Comparison of ENCODE assay signal across 9 mouse cellular contexts in genomic region chr3:138558529-138558928, GRCm38 (mm10). TPM values are rescaled to one million over a fixed set of nuclear protein-coding genes. Genes with fewer than 3 reads are reported as not detected.
DNase-seq lines count a peak whose midpoint lies in the region; ATAC-seq and TF ChIP-seq lines count a peak whose summit lies in the region.
"Had no signal": no experiment of that assay in that cellular context is flagged by ENCODE, and none has a peak within 500 bp of the region (broad histone marks: within the 10 kb centered on the region; RNA-seq: fewer than 3 reads in every experiment).

No protein-coding gene starts in this region.

- H3K27me3 ChIP-seq in lung, embryonic 14.5 days (ENCODE audit: insufficient read depth, low read length) = no peaks in the 10 kb centered on the region
- no peaks in the 10 kb centered on the region for H3K27me3 ChIP-seq in hindbrain, embryonic 13.5 days
- no peaks in the 10 kb centered on the region for H3K27me3 ChIP-seq in neural tube, embryonic 12.5 days (replicated peaks)
- H3K27me3 ChIP-seq: limb, embryonic 15.5 days had no signal

- intact Hi-C loops in gastrocnemius, postnatal 36 days (cut with DNase I) = loop anchor here (2.0 to 10.0 kb wide), 2 partner anchors 62 to 346 kb away; no protein-coding TSS in a partner anchor

- no peak overlapping the region for H3K4me2 ChIP-seq in lung, embryonic 14.5 days
- H3K4me2 ChIP-seq in hindbrain, embryonic 13.5 days = no peak overlapping the region
- no peak overlapping the region for H3K4me2 ChIP-seq in neural tube, embryonic 12.5 days (replicated peaks)
- H3K4me2 ChIP-seq: limb, embryonic 15.5 days had no signal

- WGBS in lung, embryonic 14.5 days = 61% methylated on average over 4 of the region's 4 CpGs
- 55% methylated on average over 4 of the region's 4 CpGs for WGBS in lung, adult 2 months
- 51% methylated on average over 4 of the region's 4 CpGs for WGBS in hindbrain, embryonic 13.5 days
- 62% methylated on average over 4 of the region's 4 CpGs for WGBS in neural tube, embryonic 12.5 days

- peak; percentile 14 for DNase-seq in adrenal gland, postnatal 14 days
- DNase-seq in adrenal gland, adult 2 months = no peak
- DNase-seq in lung, embryonic 14.5 days = peak; percentile 51
- DNase-seq in lung, adult 2 months = no peak
- no peak for DNase-seq in gastrocnemius, postnatal 36 days

- H3K9ac ChIP-seq in lung, embryonic 14.5 days = no peak overlapping the region
- H3K9ac ChIP-seq in hindbrain, embryonic 13.5 days = no peak overlapping the region
- H3K9ac ChIP-seq in neural tube, embryonic 12.5 days = no peak overlapping the region
- H3K9ac ChIP-seq: limb, embryonic 15.5 days had no signal

- H3K4me1 ChIP-seq in lung, embryonic 14.5 days (ENCODE audit: insufficient read depth) = no peaks in the 10 kb centered on the region
- no peaks in the 10 kb centered on the region for H3K4me1 ChIP-seq in lung, adult 2 months (ENCODE audit: control insufficient read depth, insufficient read depth, low read length)
- no peaks in the 10 kb centered on the region for H3K4me1 ChIP-seq in hindbrain, embryonic 13.5 days (replicated peaks)
- H3K4me1 ChIP-seq in neural tube, embryonic 12.5 days = no peaks in the 10 kb centered on the region
- H3K4me1 ChIP-seq: limb, embryonic 15.5 days had no signal

- ATAC-seq in lung, embryonic 14.5 days (ENCODE audit: insufficient read depth) = peak; percentile 42; the same call in 1 of the 2 replicates
- ATAC-seq in hindbrain, embryonic 13.5 days (ENCODE audit: low FRiP score) = peak; percentile 69
- peak; percentile 39 for ATAC-seq in neural tube, embryonic 12.5 days (ENCODE audit: low FRiP score, low read depth)
- no peak for ATAC-seq in erythroid progenitor cell, adult 5-6 weeks (replicated peaks; ENCODE audit: low FRiP score, poor library complexity, severe bottlenecking)

- no peak for TF ChIP-seq POLR2A in lung, adult 2 months (IDR thresholded peaks at IDR 0.05; ENCODE audit: borderline replicate concordance, extremely low read depth, low read depth, low read length)

- no peak overlapping the region for H3K4me3 ChIP-seq in lung, embryonic 14.5 days (ENCODE audit: low read depth, low read length)
- H3K4me3 ChIP-seq in lung, adult 2 months (replicated peaks; ENCODE audit: extremely low read depth, low read depth, low read length) = no peak overlapping the region
- H3K4me3 ChIP-seq in hindbrain, embryonic 13.5 days = no peak overlapping the region
- H3K4me3 ChIP-seq in neural tube, embryonic 12.5 days = no peak overlapping the region
- H3K4me3 ChIP-seq: limb, embryonic 15.5 days had no signal

- TF ChIP-seq CTCF in lung, embryonic 14.5 days (IDR thresholded peaks at IDR 0.05; ENCODE audit: low read depth) = peak; percentile 58
- no peak for TF ChIP-seq CTCF in lung, adult 2 months (IDR thresholded peaks at IDR 0.05; ENCODE audit: insufficient read depth, low read length)

- no peaks in the 10 kb centered on the region for H3K9me3 ChIP-seq in lung, embryonic 14.5 days (ENCODE audit: low read depth, low read length)
- no peaks in the 10 kb centered on the region for H3K9me3 ChIP-seq in hindbrain, embryonic 13.5 days
- H3K9me3 ChIP-seq in neural tube, embryonic 12.5 days = no peaks in the 10 kb centered on the region
- H3K9me3 ChIP-seq: limb, embryonic 15.5 days had no signal

- H3K27ac ChIP-seq in lung, embryonic 14.5 days (ENCODE audit: low read depth) = no peak overlapping the region
- H3K27ac ChIP-seq in hindbrain, embryonic 13.5 days = no peak overlapping the region
- H3K27ac ChIP-seq in neural tube, embryonic 12.5 days = no peak overlapping the region
- H3K27ac ChIP-seq: limb, embryonic 15.5 days had no signal

- H3K36me3 ChIP-seq in lung, embryonic 14.5 days (ENCODE audit: insufficient read depth) = peaks cover 51% of the 10 kb centered on the region
- H3K36me3 ChIP-seq in hindbrain, embryonic 13.5 days = peaks cover 29% of the 10 kb centered on the region
- peaks cover 9% of the 10 kb centered on the region; the same call in 1 of the 2 replicates for H3K36me3 ChIP-seq in neural tube, embryonic 12.5 days

RNA-seq across cellular contexts. Expression of gene Eif4e, which starts 32.5 kb away (rescaled TPM):
- 171 and 181 TPM in 2 replicates for total RNA-seq in adrenal gland, postnatal 14 days (2021)
- 100 to 1,000 TPM; 187 to 191 TPM for total RNA-seq in adrenal gland, adult 2 months (2021)
- 3.5 and 4.5 TPM in 2 replicates for polyA plus RNA-seq in adrenal gland, adult 2 months (2012; rRNA removed)
- polyA plus RNA-seq in lung, embryonic 14.5 days (2014; fragmentation: Nextera tagmentation; extraction: Ambion mirVana) = 405 and 425 TPM in 2 replicates
- 5.1 and 23.2 TPM in 2 replicates for polyA plus RNA-seq in lung, adult 2 months (2012; rRNA removed)
- 317 and 323 TPM in 2 replicates for polyA plus RNA-seq in hindbrain, embryonic 13.5 days (2015; fragmentation: Nextera tagmentation; extraction: Ambion mirVana)
- polyA plus RNA-seq in neural tube, embryonic 12.5 days (2016; fragmentation: Nextera tagmentation; extraction: Ambion mirVana) = 309 and 317 TPM in 2 replicates
- total RNA-seq in gastrocnemius, postnatal 36 days (2021) = 100 to 1,000 TPM; 121 TPM
- total RNA-seq in erythroid progenitor cell, adult 5-6 weeks (2015; ENCODE audit: low replicate concordance) = 129 and 176 TPM in 2 replicates
- 97.2 and 160 TPM in 2 replicates for total RNA-seq in erythroid progenitor cell, adult 5-6 weeks (2017; ENCODE audit: low replicate concordance)

Comparison
In these comparisons a context has a peak if more than half of its experiments do, and no peak if none do; other contexts are left out.
1. DNase-seq: peak in adrenal gland, postnatal 14 days (single experiment) and lung, embryonic 14.5 days (single experiment); none in adrenal gland, adult 2 months (single experiment), lung, adult 2 months (single experiment) and gastrocnemius, postnatal 36 days (0 of 2).
2. RNA of gene Eif4e, which starts 32.5 kb away (polyA plus RNA-seq): 405 to 425 TPM in lung, embryonic 14.5 days, 317 to 323 TPM in hindbrain, embryonic 13.5 days and 309 to 317 TPM in neural tube, embryonic 12.5 days; 5.1 to 23.2 TPM in lung, adult 2 months and 3.5 to 4.5 TPM in adrenal gland, adult 2 months; every median in the first group is over 10 times any median in the second.